In the genomic region with DNA sequence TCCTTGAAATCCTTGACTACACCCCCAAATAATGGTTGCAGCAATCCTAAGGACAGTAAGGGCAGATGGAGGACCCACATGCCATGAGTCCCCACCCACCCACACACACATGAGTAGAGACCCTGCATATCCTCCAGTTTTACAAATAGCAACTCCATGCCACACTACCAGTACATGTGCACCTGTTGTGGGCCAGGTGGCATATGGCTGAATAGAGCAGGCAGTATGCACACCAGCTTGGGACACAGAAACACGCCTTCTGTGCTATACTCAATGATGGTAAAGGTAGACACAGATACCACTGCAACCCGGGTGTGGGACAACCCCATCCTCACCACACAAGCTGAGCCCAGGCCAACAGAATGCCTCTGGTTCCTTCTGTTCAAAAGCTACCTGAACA, we compare ENCODE assay signal across 22 mouse cellular contexts. TPM values are rescaled to one million over a fixed set of nuclear protein-coding genes. Genes with fewer than 3 reads are reported as not detected.
DNase-seq lines count a peak whose midpoint lies in the region.
"Had no signal": no experiment of that assay in that cellular context is flagged by ENCODE, and none has a peak within 500 bp of the region (broad histone marks: within the 10 kb centered on the region; RNA-seq: fewer than 3 reads in every experiment).

No protein-coding gene starts in this region.

- H3K9me3 ChIP-seq in embryonic facial prominence, embryonic 10.5 days, result no peaks in the 10 kb centered on the region
- H3K9me3 ChIP-seq: embryonic facial prominence, embryonic 13.5 days; forebrain, embryonic 15.5 days; hindbrain, embryonic 10.5 days; limb, embryonic 12.5 days; liver, embryonic 13.5 days; midbrain, embryonic 12.5 days; neural tube, embryonic 12.5 days had no signal

- peak; percentile 15 for DNase-seq in CD4-positive helper T cell, adult 2 months (ENCODE audit: low read depth, low spot score)
- peak; percentile 54 for DNase-seq in brain, adult 2 months (ENCODE audit: low read depth, low spot score)
- peak; percentile 69 to 86 for DNase-seq in layer of hippocampus, postnatal 14 days (ENCODE audit: low spot score in 2 of 2)
- peak; percentile 46 for DNase-seq in thymus, postnatal 14 days
- DNase-seq in embryonic facial prominence, embryonic 10.5 days (ENCODE audit: low spot score), result no peak
- DNase-seq in kidney, postnatal 36 days, result no peak
- DNase-seq in frontal cortex, postnatal 36 days (ENCODE audit: low spot score in 2 of 2), result no peak
- DNase-seq: adrenal gland, postnatal 10 days; cerebellum, adult 9-11 months; gastrocnemius, postnatal 36 days; kidney, adult 11 months; liver, embryonic 13.5 days; right cerebral cortex, adult 18-20 months had no signal

- no peak overlapping the region for H3K4me3 ChIP-seq in embryonic facial prominence, embryonic 10.5 days
- H3K4me3 ChIP-seq: embryonic facial prominence, embryonic 13.5 days; forebrain, embryonic 15.5 days; hindbrain, embryonic 10.5 days; limb, embryonic 12.5 days; liver, embryonic 13.5 days; midbrain, embryonic 12.5 days; neural tube, embryonic 12.5 days had no signal

- 0 out of 2 replicates have a peak, but pooled peaks cover 13% of the 10 kb centered on the region for H3K27me3 ChIP-seq in embryonic facial prominence, embryonic 10.5 days (replicated peaks; ENCODE audit: low read depth, poor library complexity, severe bottlenecking)
- H3K27me3 ChIP-seq: forebrain, embryonic 15.5 days; limb, embryonic 12.5 days; liver, embryonic 13.5 days; midbrain, embryonic 12.5 days; neural tube, embryonic 12.5 days had no signal

- no peak overlapping the region for H3K27ac ChIP-seq in embryonic facial prominence, embryonic 10.5 days (replicated peaks)
- H3K27ac ChIP-seq: forebrain, embryonic 15.5 days; hindbrain, embryonic 10.5 days; kidney, postnatal 0 days; liver, embryonic 13.5 days; midbrain, embryonic 12.5 days; neural tube, embryonic 12.5 days had no signal

- H3K4me1 ChIP-seq in embryonic facial prominence, embryonic 10.5 days, result peaks cover 25% of the 10 kb centered on the region
- H3K4me1 ChIP-seq: liver, embryonic 13.5 days; neural tube, embryonic 12.5 days had no signal

- no peaks in the 10 kb centered on the region for H3K36me3 ChIP-seq in embryonic facial prominence, embryonic 10.5 days (replicated peaks)
- H3K36me3 ChIP-seq: embryonic facial prominence, embryonic 13.5 days; forebrain, embryonic 15.5 days; hindbrain, embryonic 10.5 days; limb, embryonic 12.5 days; liver, embryonic 13.5 days; midbrain, embryonic 12.5 days; neural tube, embryonic 12.5 days had no signal

- 77% methylated on average over 2 of the region's 2 CpGs for WGBS in embryonic facial prominence, embryonic 10.5 days

RNA-seq across cellular contexts. Expression of a gene that starts 1.0 kb away (rescaled TPM):
- total RNA-seq in layer of hippocampus, postnatal 14 days (2021), result under 1 TPM; 0.48 to 0.91 TPM
- 0.25 and 0.87 TPM in 2 replicates for polyA plus RNA-seq in embryonic facial prominence, embryonic 10.5 days (2016; fragmentation: Nextera tagmentation; extraction: Ambion mirVana)
- total RNA-seq: gastrocnemius, postnatal 36 days; monocyte, adult 5-6 weeks had no signal
- polyA plus RNA-seq: forebrain, embryonic 15.5 days; spleen, adult 2 months had no signal

RNA-seq across cellular contexts. Expression of a gene that starts 23.8 kb away (rescaled TPM):
- total RNA-seq in layer of hippocampus, postnatal 14 days (2021), result 100 to 1,000 TPM; 110 to 119 TPM
- polyA plus RNA-seq in embryonic facial prominence, embryonic 10.5 days (2016; fragmentation: Nextera tagmentation; extraction: Ambion mirVana), result 0.06 and 0.10 TPM in 2 replicates
- total RNA-seq: gastrocnemius, postnatal 36 days; monocyte, adult 5-6 weeks had no signal
- polyA plus RNA-seq: kidney, postnatal 0 days; spleen, adult 2 months had no signal

Comparison
In these comparisons a context has a peak if more than half of its experiments do, and no peak if none do; other contexts are left out.
1. DNase-seq: peak in CD4-positive helper T cell, adult 2 months (single experiment), brain, adult 2 months (single experiment), layer of hippocampus, postnatal 14 days (2 of 2) and thymus, postnatal 14 days (single experiment); none in embryonic facial prominence, embryonic 10.5 days (single experiment), kidney, postnatal 36 days (0 of 2) and frontal cortex, postnatal 36 days (0 of 2).